Mouse (Mus musculus): ENCODE measurements at regions not wholly inside any gene's neighbourhood (a gene's known extent, or its start where the extent isn't known, plus 50 kb on each side); places are given as distances from the start of the nearest gene placed in this dataset.
"Not testable (repeated sequence)": the region's sequence is repeated elsewhere in the genome, so short reads cannot be mapped to it uniquely, and the experiment has no call there.

GRCm38 (mm10) chr8:20550054-20550778, 64.5 kb upstream of the Gm21119 start:
- H3K4me2 ChIP-seq (ENCODE audit: insufficient read depth, low read depth, poor library complexity, severe bottlenecking); H3K79me2 ChIP-seq (replicated peaks; ENCODE audit: control insufficient read depth, extremely low read depth, insufficient read depth, poor library complexity, severe bottlenecking); H3K27me3 ChIP-seq (replicated peaks); H3K9me3 ChIP-seq (replicated peaks; ENCODE audit: low read length); dilution Hi-C loops (cut with MboI; ENCODE audit: extremely low pct_ligation_motif_present, extremely low pct_unique_long_range_greater_than_20kb, low sequenced_read_pairs); H3K4me1 ChIP-seq (ENCODE audit: control insufficient read depth in 1 of 2, insufficient read depth in 2 of 2); in situ Hi-C loops (cut with MboI; ENCODE audit: low pct_ligation_motif_present, low pct_unique_long_range_greater_than_20kb, low sequenced_read_pairs); H3K36me3 ChIP-seq (replicated peaks in 1 of 2; ENCODE audit: control insufficient read depth in 1 of 2, insufficient read depth in 1 of 2, low read length in 1 of 2): not testable (repeated sequence)
- Histone ChIP-seq H3K9ac (ENCODE audit: insufficient read depth, low read depth) (peak overlapping the region; percentile 97), H3K4me3 (replicated peaks in 1 of 3; ENCODE audit: low read depth in 2 of 3, low read length in 2 of 3, poor library complexity in 1 of 3) (peak overlapping the region in 2 of 3 experiments; percentile 56 to 90), H3K27ac (ENCODE audit: insufficient read depth, low read depth) (peak overlapping the region; percentile 9; the same call in 1 of the 2 replicates)
- peak; percentile 44; the same call in 1 of the 2 replicates for TF ChIP-seq TCF12 (IDR thresholded peaks at IDR 0.05; ENCODE audit: low read depth, low read length)
- TF ChIP-seq CTCF (conservative IDR thresholded peaks at IDR 0.05 in 1 of 2, IDR thresholded peaks at IDR 0.05 in 1 of 2; ENCODE audit: low read depth in 2 of 2, low read length in 2 of 2): peak in 1 of 2 experiments; percentile 34; a peak in 2 of 4 replicates
- TF ChIP-seq POLR2A (IDR thresholded peaks at IDR 0.05; ENCODE audit: low read depth, low read length): peak; percentile 48; the same call in 1 of the 2 replicates
- 0 out of 2 replicates have a peak, but pooled peaks have one; percentile 19 for TF ChIP-seq TBP (conservative IDR thresholded peaks at IDR 0.05; ENCODE audit: low read depth, low read length)
- peak; percentile 44; the same call in 1 of the 2 replicates for TF ChIP-seq HCFC1 (IDR thresholded peaks at IDR 0.05; ENCODE audit: low read depth, low read length)
- DNase-seq (ENCODE audit: extremely low read depth): peak; percentile 6

GRCm38 (mm10) chr8:20556501-20557181, 58.1 kb upstream of the Gm21119 start:
- H3K4me3 ChIP-seq (replicated peaks in 1 of 3; ENCODE audit: low read depth in 2 of 3, low read length in 2 of 3, poor library complexity in 1 of 3); H3K79me2 ChIP-seq (replicated peaks; ENCODE audit: control insufficient read depth, extremely low read depth, insufficient read depth, poor library complexity, severe bottlenecking); H3K4me2 ChIP-seq (ENCODE audit: insufficient read depth, low read depth, poor library complexity, severe bottlenecking); H3K4me1 ChIP-seq (ENCODE audit: control insufficient read depth in 1 of 2, insufficient read depth in 2 of 2); dilution Hi-C loops (cut with MboI; ENCODE audit: extremely low pct_ligation_motif_present, extremely low pct_unique_long_range_greater_than_20kb, low sequenced_read_pairs); in situ Hi-C loops (cut with MboI; ENCODE audit: low pct_ligation_motif_present, low pct_unique_long_range_greater_than_20kb, low sequenced_read_pairs); H3K9me3 ChIP-seq (replicated peaks; ENCODE audit: low read length); H3K9ac ChIP-seq (ENCODE audit: insufficient read depth, low read depth); H3K27me3 ChIP-seq (replicated peaks); H3K27ac ChIP-seq (ENCODE audit: insufficient read depth, low read depth); H3K36me3 ChIP-seq (replicated peaks in 1 of 2; ENCODE audit: control insufficient read depth in 1 of 2, insufficient read depth in 1 of 2, low read length in 1 of 2); DNase-seq (ENCODE audit: extremely low read depth): not testable (repeated sequence)

GRCm38 (mm10) chr8:20557184-20557583, 57.5 kb upstream of the Gm21119 start:
- H3K4me1 ChIP-seq (ENCODE audit: control insufficient read depth in 1 of 2, insufficient read depth in 2 of 2); H3K27ac ChIP-seq (ENCODE audit: insufficient read depth, low read depth); H3K4me3 ChIP-seq (replicated peaks in 1 of 3; ENCODE audit: low read depth in 2 of 3, low read length in 2 of 3, poor library complexity in 1 of 3); H3K4me2 ChIP-seq (ENCODE audit: insufficient read depth, low read depth, poor library complexity, severe bottlenecking); H3K9me3 ChIP-seq (replicated peaks; ENCODE audit: low read length); in situ Hi-C loops (cut with MboI; ENCODE audit: low pct_ligation_motif_present, low pct_unique_long_range_greater_than_20kb, low sequenced_read_pairs); dilution Hi-C loops (cut with MboI; ENCODE audit: extremely low pct_ligation_motif_present, extremely low pct_unique_long_range_greater_than_20kb, low sequenced_read_pairs); H3K9ac ChIP-seq (ENCODE audit: insufficient read depth, low read depth); DNase-seq (ENCODE audit: extremely low read depth); H3K79me2 ChIP-seq (replicated peaks; ENCODE audit: control insufficient read depth, extremely low read depth, insufficient read depth, poor library complexity, severe bottlenecking); H3K36me3 ChIP-seq (replicated peaks in 1 of 2; ENCODE audit: control insufficient read depth in 1 of 2, insufficient read depth in 1 of 2, low read length in 1 of 2); H3K27me3 ChIP-seq (replicated peaks): not testable (repeated sequence)

GRCm38 (mm10) chr8:20557609-20558008, 57.1 kb upstream of the Gm21119 start:
- in situ Hi-C loops (cut with MboI; ENCODE audit: low pct_ligation_motif_present, low pct_unique_long_range_greater_than_20kb, low sequenced_read_pairs); H3K4me1 ChIP-seq (ENCODE audit: control insufficient read depth in 1 of 2, insufficient read depth in 2 of 2); H3K27me3 ChIP-seq (replicated peaks); dilution Hi-C loops (cut with MboI; ENCODE audit: extremely low pct_ligation_motif_present, extremely low pct_unique_long_range_greater_than_20kb, low sequenced_read_pairs); H3K9me3 ChIP-seq (replicated peaks; ENCODE audit: low read length); H3K79me2 ChIP-seq (replicated peaks; ENCODE audit: control insufficient read depth, extremely low read depth, insufficient read depth, poor library complexity, severe bottlenecking); H3K9ac ChIP-seq (ENCODE audit: insufficient read depth, low read depth); H3K36me3 ChIP-seq (replicated peaks in 1 of 2; ENCODE audit: control insufficient read depth in 1 of 2, insufficient read depth in 1 of 2, low read length in 1 of 2); DNase-seq (ENCODE audit: extremely low read depth); H3K4me3 ChIP-seq (replicated peaks in 1 of 3; ENCODE audit: low read depth in 2 of 3, low read length in 2 of 3, poor library complexity in 1 of 3); H3K4me2 ChIP-seq (ENCODE audit: insufficient read depth, low read depth, poor library complexity, severe bottlenecking); H3K27ac ChIP-seq (ENCODE audit: insufficient read depth, low read depth): not testable (repeated sequence)
